Mouse (Mus musculus): ENCODE results near the gene Sh3d19. TPM values are rescaled to one million over a fixed set of nuclear protein-coding genes. Genes with fewer than 3 reads are reported as not detected.

The Sh3d19 gene
- polyA plus RNA-seq, 1 experiment from 2014 or later, result 8.7 TPM

DNA sequence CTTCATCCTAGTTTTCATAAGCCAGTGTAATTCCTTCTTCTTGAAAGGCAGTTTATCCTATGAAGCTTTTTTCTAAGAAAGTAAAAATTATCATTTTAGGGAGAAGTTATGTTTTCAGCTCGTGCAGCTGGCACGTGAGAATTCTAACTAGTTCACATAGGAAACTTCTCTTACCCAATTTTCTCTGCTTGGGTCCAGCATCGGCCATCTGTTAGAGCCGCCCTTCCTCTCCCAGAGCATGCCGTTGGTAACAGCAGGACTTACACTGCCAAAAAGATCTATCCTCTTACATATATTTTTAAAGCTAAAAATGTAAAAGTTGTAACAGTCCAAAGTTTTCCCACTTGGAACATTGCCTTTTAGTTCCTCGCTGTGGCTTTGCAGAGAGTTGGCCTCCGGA is 138.2 kb downstream of the Sh3d19 start:
- H3K27me3 ChIP-seq (replicated peaks; ENCODE audit: control insufficient read depth, insufficient read depth, low read length), result no peaks in the 10 kb centered on the region
- no peaks in the 10 kb centered on the region for H3K9me3 ChIP-seq (ENCODE audit: control insufficient read depth, low read length)
- H3K27ac ChIP-seq (ENCODE audit: low read length), result no peak overlapping the region
- no peak for ATAC-seq
- H3K36me3 ChIP-seq (ENCODE audit: control insufficient read depth, insufficient read depth), result no peaks in the 10 kb centered on the region
- WGBS, result 92% methylated on average over 7 of the region's 7 CpGs
- no peak overlapping the region for H3K4me3 ChIP-seq (replicated peaks; ENCODE audit: low read length)
- H3K4me2 ChIP-seq (ENCODE audit: low read length), result no peak overlapping the region
- H3K9ac ChIP-seq (replicated peaks; ENCODE audit: low read depth, low read length), result no peak overlapping the region
- H3K4me1 ChIP-seq (replicated peaks; ENCODE audit: control insufficient read depth, insufficient read depth, low read length), result no peaks in the 10 kb centered on the region

DNA sequence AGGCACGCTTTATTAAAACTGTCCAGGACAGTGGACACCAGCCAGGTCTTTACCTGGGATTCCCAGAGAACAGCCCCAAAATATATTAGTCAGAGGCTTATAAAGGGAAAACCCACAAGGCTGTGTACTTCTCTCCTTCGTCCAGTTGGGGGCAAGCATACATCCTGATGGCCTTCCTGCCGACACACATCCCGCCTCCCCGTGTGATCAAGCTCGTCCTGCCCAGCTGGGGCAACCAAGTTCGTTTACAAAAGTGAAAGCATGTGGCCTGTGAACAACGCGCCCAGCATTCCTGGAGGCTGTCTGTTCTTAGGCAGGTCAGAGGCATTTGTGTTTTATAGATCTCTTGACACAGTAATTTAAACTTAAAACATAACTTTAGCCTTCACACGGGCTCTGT is 139.2 kb downstream of the Sh3d19 start:
- Histone ChIP-seq H3K4me3 (replicated peaks; ENCODE audit: low read length) (no peak overlapping the region), H3K27me3 (replicated peaks; ENCODE audit: control insufficient read depth, insufficient read depth, low read length) (no peaks in the 10 kb centered on the region), H3K9ac (replicated peaks; ENCODE audit: low read depth, low read length) (no peak overlapping the region), H3K4me2 (ENCODE audit: low read length) (no peak overlapping the region; the same call in 1 of the 2 replicates), H3K4me1 (replicated peaks; ENCODE audit: control insufficient read depth, insufficient read depth, low read length) (no peaks in the 10 kb centered on the region), H3K27ac (ENCODE audit: low read length) (no peak overlapping the region), H3K9me3 (ENCODE audit: control insufficient read depth, low read length) (no peaks in the 10 kb centered on the region), H3K36me3 (ENCODE audit: control insufficient read depth, insufficient read depth) (no peaks in the 10 kb centered on the region)
- WGBS, result 28% methylated on average over 10 of the region's 10 CpGs
- ATAC-seq, result no peak

DNA sequence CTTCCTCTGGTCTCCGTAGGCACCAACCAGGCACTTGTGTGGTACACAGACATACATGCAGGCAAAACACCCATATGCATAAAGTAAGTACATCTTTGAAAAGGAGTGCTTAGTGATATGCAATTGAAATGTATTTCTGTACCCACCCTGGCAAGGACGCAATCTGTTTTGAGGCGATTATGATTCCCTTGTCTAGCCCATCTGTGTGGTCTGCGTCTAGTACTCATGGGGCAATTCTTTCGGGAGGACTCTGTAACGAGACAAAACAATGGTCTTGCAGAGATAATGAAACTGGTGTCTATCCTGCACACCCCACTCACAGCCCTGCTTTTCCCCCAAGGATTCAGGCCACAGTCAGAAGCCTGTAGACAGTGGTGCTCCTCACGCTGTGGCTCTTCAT is 141.9 kb downstream of the Sh3d19 start:
- WGBS, result 76% methylated on average over 7 of the region's 7 CpGs
- H3K36me3 ChIP-seq (ENCODE audit: control insufficient read depth, insufficient read depth), result 0 out of 2 replicates have a peak, but pooled peaks cover 3% of the 10 kb centered on the region
- H3K4me3 ChIP-seq (replicated peaks; ENCODE audit: low read length), result no peak overlapping the region
- H3K27ac ChIP-seq (ENCODE audit: low read length), result no peak overlapping the region
- no peaks in the 10 kb centered on the region for H3K9me3 ChIP-seq (ENCODE audit: control insufficient read depth, low read length)
- no peak for ATAC-seq
- no peaks in the 10 kb centered on the region for H3K27me3 ChIP-seq (replicated peaks; ENCODE audit: control insufficient read depth, insufficient read depth, low read length)
- no peak overlapping the region for H3K9ac ChIP-seq (replicated peaks; ENCODE audit: low read depth, low read length)
- H3K4me2 ChIP-seq (ENCODE audit: low read length), result no peak overlapping the region
- H3K4me1 ChIP-seq (replicated peaks; ENCODE audit: control insufficient read depth, insufficient read depth, low read length), result no peaks in the 10 kb centered on the region

DNA sequence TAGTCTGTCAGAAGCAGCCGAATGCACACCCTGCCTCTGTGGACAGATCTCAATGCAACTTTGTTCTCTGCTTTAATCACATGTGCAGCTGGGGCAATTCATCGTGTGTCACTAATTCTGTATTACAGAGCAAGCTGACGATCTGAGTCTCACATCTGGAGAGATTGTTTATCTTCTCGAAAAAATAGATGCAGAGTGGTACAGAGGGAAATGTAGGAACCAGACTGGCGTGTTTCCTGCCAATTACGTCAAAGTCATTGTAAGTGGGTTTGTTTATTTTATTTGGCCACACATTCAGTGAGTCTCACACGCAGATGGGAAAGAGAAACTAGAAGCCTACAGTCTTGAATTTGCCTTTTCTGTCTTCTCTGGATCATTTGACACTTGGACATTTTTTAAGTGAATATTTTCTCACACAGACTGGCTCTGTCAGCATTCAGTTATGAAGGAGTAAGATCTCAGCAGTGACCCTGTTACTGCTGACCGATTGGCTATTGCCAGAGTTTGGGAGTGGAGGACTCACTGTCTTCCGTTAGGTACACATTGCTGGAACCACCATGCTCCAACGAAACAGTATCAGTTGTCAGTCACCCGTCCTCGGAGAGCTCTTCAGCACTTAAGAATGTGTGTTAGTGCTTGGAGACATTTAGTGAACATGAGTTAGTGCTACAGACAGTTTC is 143.9 kb downstream of the Sh3d19 start:
- H3K27ac ChIP-seq (ENCODE audit: low read length), result no peak overlapping the region
- H3K36me3 ChIP-seq (ENCODE audit: control insufficient read depth, insufficient read depth), result 0 out of 2 replicates have a peak, but pooled peaks cover 3% of the 10 kb centered on the region
- no peaks in the 10 kb centered on the region for H3K4me1 ChIP-seq (replicated peaks; ENCODE audit: control insufficient read depth, insufficient read depth, low read length)
- WGBS, result 75% methylated on average over 12 of the region's 12 CpGs
- peak; percentile 77 for ATAC-seq
- no peak overlapping the region for H3K4me2 ChIP-seq (ENCODE audit: low read length)
- no peak overlapping the region for H3K4me3 ChIP-seq (replicated peaks; ENCODE audit: low read length)
- H3K27me3 ChIP-seq (replicated peaks; ENCODE audit: control insufficient read depth, insufficient read depth, low read length), result no peaks in the 10 kb centered on the region
- no peak overlapping the region for H3K9ac ChIP-seq (replicated peaks; ENCODE audit: low read depth, low read length)
- H3K9me3 ChIP-seq (ENCODE audit: control insufficient read depth, low read length), result no peaks in the 10 kb centered on the region

DNA sequence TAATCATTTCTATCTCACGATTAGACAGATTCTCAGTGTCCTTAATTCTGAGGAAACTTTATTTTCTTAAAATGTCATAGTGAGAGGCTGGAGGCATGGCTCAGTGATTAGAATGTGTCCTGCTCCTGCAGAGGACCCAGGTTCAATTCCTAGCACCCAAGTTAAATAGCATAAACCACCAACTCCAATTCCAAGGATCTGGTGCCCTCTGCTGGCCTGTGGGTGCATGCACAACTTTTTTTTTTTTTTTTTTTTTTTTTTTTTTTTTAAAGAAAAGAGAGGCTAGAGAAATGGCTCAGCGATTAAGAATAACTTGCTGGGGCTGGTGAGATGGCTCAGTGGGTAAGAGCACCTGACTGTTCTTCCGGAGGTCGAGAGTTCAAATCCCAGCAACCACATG is 146.0 kb downstream of the Sh3d19 start:
- ATAC-seq, result no peak
- WGBS, result 92% methylated on average over 4 of the region's 4 CpGs
- Histone ChIP-seq H3K9me3 (ENCODE audit: control insufficient read depth, low read length) (no peaks in the 10 kb centered on the region), H3K27me3 (replicated peaks; ENCODE audit: control insufficient read depth, insufficient read depth, low read length) (no peaks in the 10 kb centered on the region), H3K36me3 (ENCODE audit: control insufficient read depth, insufficient read depth) (0 out of 2 replicates have a peak, but pooled peaks cover 3% of the 10 kb centered on the region), H3K27ac (ENCODE audit: low read length) (no peak overlapping the region), H3K4me2 (ENCODE audit: low read length) (no peak overlapping the region), H3K9ac (replicated peaks; ENCODE audit: low read depth, low read length) (no peak overlapping the region), H3K4me1 (replicated peaks; ENCODE audit: control insufficient read depth, insufficient read depth, low read length) (no peaks in the 10 kb centered on the region), H3K4me3 (replicated peaks; ENCODE audit: low read length) (no peak overlapping the region)

DNA sequence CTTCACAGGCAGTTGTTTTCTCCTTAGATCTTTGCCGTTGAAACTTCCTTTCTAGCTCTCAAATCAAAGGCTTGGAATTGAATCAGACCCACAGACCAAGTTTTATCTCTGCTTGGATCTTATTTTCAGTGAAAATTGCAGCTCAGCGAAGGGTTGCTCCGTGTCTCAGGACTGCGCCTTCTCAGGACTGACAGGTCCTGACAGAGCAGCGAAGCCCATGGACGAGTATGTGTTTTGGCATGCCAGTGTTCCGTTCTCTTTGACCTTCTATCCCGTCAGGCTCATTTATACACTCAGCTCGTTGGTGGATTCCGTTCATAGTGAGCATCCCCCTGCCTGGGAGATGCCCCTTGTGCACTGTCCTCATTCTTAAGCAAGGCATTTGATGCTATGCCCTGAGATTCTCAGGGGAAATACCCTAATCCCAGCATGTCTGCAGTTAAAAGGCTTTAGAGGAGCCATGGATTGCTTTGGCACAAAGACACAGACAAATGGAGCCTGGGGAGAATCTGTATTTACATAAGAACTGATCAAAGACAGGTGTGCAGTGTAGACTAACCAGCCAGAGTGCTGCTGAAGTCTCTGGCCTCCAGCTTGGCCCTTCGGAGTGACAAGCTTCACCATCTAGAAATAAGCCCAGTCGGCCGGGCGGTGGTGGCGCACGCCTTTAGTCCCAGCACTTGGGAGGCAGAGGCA is 148.5 kb downstream of the Sh3d19 start:
- WGBS, result 81% methylated on average over 16 of the region's 16 CpGs

DNA sequence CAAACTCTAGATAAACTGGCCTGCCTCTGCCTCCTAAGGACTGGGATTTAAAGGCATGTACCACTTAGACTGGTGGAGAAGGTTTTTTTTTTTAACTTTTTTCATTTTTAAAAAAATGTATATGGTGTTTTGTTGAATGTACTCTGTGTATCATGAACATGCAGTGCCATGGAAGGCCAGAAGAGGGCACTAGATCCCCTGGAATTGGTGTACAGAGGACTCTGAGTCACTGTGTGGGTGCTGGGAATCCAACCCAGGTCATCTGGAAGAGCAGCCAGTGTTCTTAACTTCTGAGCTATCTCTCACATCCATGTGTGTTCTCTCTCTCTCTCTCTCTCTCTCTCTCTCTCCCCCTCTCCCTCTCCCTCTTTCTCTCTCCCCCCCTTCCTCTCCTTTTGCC is 151.2 kb downstream of the Sh3d19 start:
- H3K4me2 ChIP-seq (ENCODE audit: low read length), result no peak overlapping the region
- ATAC-seq, result no peak
- no peaks in the 10 kb centered on the region for H3K27me3 ChIP-seq (replicated peaks; ENCODE audit: control insufficient read depth, insufficient read depth, low read length)
- no peaks in the 10 kb centered on the region; the same call in 1 of the 2 replicates for H3K36me3 ChIP-seq (ENCODE audit: control insufficient read depth, insufficient read depth)
- H3K9me3 ChIP-seq (ENCODE audit: control insufficient read depth, low read length), result no peaks in the 10 kb centered on the region
- H3K4me3 ChIP-seq (replicated peaks; ENCODE audit: low read length), result no peak overlapping the region
- no peak overlapping the region for H3K27ac ChIP-seq (ENCODE audit: low read length)
- no peak overlapping the region for H3K9ac ChIP-seq (replicated peaks; ENCODE audit: low read depth, low read length)
- no peaks in the 10 kb centered on the region for H3K4me1 ChIP-seq (replicated peaks; ENCODE audit: control insufficient read depth, insufficient read depth, low read length)

More for the DNA sequence above, 148.5 kb downstream of the Sh3d19 start:
- H3K27ac ChIP-seq (ENCODE audit: low read length), result no peak overlapping the region
- no peak for ATAC-seq
- no peak overlapping the region for H3K4me2 ChIP-seq (ENCODE audit: low read length)
- peaks cover 3% of the 10 kb centered on the region; the same call in 1 of the 2 replicates for H3K36me3 ChIP-seq (ENCODE audit: control insufficient read depth, insufficient read depth)
- H3K9ac ChIP-seq (replicated peaks; ENCODE audit: low read depth, low read length), result no peak overlapping the region
- no peak overlapping the region for H3K4me3 ChIP-seq (replicated peaks; ENCODE audit: low read length)
- H3K4me1 ChIP-seq (replicated peaks; ENCODE audit: control insufficient read depth, insufficient read depth, low read length), result no peaks in the 10 kb centered on the region
- H3K27me3 ChIP-seq (replicated peaks; ENCODE audit: control insufficient read depth, insufficient read depth, low read length), result no peaks in the 10 kb centered on the region
- no peaks in the 10 kb centered on the region for H3K9me3 ChIP-seq (ENCODE audit: control insufficient read depth, low read length)

DNA sequence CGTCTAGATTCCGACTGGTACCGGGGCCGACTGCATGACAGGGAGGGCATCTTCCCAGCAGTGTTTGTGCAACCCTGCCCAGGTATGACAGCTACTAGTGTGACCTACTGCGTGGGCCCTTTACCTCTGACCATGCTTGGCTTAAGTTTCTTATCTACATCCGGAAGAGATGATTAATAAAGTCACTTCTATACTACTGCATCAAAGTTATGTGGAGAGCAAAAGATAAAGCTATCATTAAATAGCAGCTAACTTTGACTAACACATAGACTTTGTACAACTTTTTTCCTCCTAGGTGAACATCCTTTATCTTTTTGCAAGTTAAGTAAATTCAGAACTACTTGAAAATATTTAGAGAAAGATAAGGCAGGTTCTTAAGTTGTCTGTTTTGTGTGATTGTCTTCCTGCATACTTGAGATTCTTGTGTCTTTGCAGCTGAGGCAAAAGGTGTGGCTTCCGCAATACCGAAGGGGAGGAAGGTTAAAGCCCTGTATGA is 152.4 kb downstream of the Sh3d19 start:
- no peak for ATAC-seq

DNA sequence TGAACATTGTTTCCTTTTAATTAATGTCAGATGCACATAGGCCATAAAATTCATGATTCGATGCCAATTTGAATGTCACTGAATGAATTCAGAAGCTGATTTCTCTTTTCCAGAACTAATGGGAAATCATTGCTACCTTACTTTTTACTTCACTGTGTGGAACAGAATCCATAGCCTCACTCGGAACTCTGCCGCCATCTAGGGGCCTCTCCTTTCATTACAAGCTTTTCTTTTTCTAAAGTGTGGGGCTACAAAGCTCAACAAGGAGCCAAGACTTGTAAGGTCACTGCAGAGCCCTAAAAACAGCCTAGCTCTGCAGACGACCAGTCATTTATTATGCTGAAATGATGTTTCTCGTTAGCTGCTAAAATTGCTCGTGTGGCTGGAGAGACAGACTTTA is 158.8 kb downstream of the Sh3d19 start:
- no peaks in the 10 kb centered on the region for H3K27me3 ChIP-seq (replicated peaks; ENCODE audit: control insufficient read depth, insufficient read depth, low read length)
- H3K9me3 ChIP-seq (ENCODE audit: control insufficient read depth, low read length), result no peaks in the 10 kb centered on the region
- H3K4me2 ChIP-seq (ENCODE audit: low read length), result no peak overlapping the region
- H3K27ac ChIP-seq (ENCODE audit: low read length), result no peak overlapping the region
- ATAC-seq, result peak; percentile 54; the same call in 1 of the 2 replicates
- H3K4me1 ChIP-seq (replicated peaks; ENCODE audit: control insufficient read depth, insufficient read depth, low read length), result no peaks in the 10 kb centered on the region
- H3K4me3 ChIP-seq (replicated peaks; ENCODE audit: low read length), result no peak overlapping the region
- H3K9ac ChIP-seq (replicated peaks; ENCODE audit: low read depth, low read length), result no peak overlapping the region
- no peaks in the 10 kb centered on the region for H3K36me3 ChIP-seq (ENCODE audit: control insufficient read depth, insufficient read depth)
- WGBS, result 14% methylated on average over 6 of the region's 6 CpGs

More for the DNA sequence above, 152.4 kb downstream of the Sh3d19 start:
- Histone ChIP-seq H3K9me3 (ENCODE audit: control insufficient read depth, low read length) (no peaks in the 10 kb centered on the region), H3K36me3 (ENCODE audit: control insufficient read depth, insufficient read depth) (no peaks in the 10 kb centered on the region; the same call in 1 of the 2 replicates), H3K27me3 (replicated peaks; ENCODE audit: control insufficient read depth, insufficient read depth, low read length) (no peaks in the 10 kb centered on the region), H3K4me2 (ENCODE audit: low read length) (no peak overlapping the region), H3K9ac (replicated peaks; ENCODE audit: low read depth, low read length) (no peak overlapping the region), H3K4me3 (replicated peaks; ENCODE audit: low read length) (no peak overlapping the region), H3K27ac (ENCODE audit: low read length) (no peak overlapping the region), H3K4me1 (replicated peaks; ENCODE audit: control insufficient read depth, insufficient read depth, low read length) (no peaks in the 10 kb centered on the region)
- WGBS, result 94% methylated on average over 8 of the region's 8 CpGs
